Mouse (Mus musculus) thymus, adult 2 months (tissue): ENCODE results near the gene Luzp1. TPM values are rescaled to one million over a fixed set of nuclear protein-coding genes. Genes with fewer than 3 reads are reported as not detected.

Experiments used
- DNase-seq: peaks from one replicate; pipeline ENCODE4 v3.0.0; 2021
- H3K27ac ChIP-seq: fragments of 200-500 bp; 2 replicates; pipeline ENCODE4 v1.5.1; 2012; ENCODE audit warnings: low read length, control low read depth; ENCODE audit not compliant: control insufficient read depth, insufficient read depth
- H3K27me3 ChIP-seq: fragments of 200-500 bp; 2 replicates; pipeline ENCODE4 v1.6.1; 2012; ENCODE audit warnings: mild to moderate bottlenecking, low read length, moderate library complexity, mixed read lengths; ENCODE audit not compliant: control insufficient read depth, insufficient read depth
- H3K36me3 ChIP-seq: fragments of 200-500 bp; 2 replicates; pipeline ENCODE4 v1.6.1; 2012; ENCODE audit warnings: mild to moderate bottlenecking, low read length, moderate library complexity; ENCODE audit not compliant: control insufficient read depth, insufficient read depth
- H3K4me1 ChIP-seq: fragments of 200-500 bp; replicated peaks from 2 replicates; pipeline ENCODE4 v1.6.1; 2012; ENCODE audit warnings: low read length; ENCODE audit not compliant: control insufficient read depth, insufficient read depth
- H3K4me3 ChIP-seq: fragments of 200-500 bp; 2 replicates; pipeline ENCODE4 v1.5.1; 2012; ENCODE audit warnings: mild to moderate bottlenecking, low read length, control low read depth, moderate library complexity; ENCODE audit not compliant: control insufficient read depth, insufficient read depth
- CTCF ChIP-seq: fragments of 200-500 bp; IDR thresholded peaks from 2 replicates; pipeline ENCODE4 v1.5.1; 2012; ENCODE audit warnings: mild to moderate bottlenecking, control low read depth, low read length, moderate library complexity, borderline replicate concordance; ENCODE audit not compliant: control insufficient read depth, poor library complexity, insufficient read depth; ENCODE audit errors: extremely low read depth
- POLR2A ChIP-seq: fragments of 200-500 bp; IDR thresholded peaks from 2 replicates; pipeline ENCODE4 v1.6.1; 2012; ENCODE audit warnings: mild to moderate bottlenecking, low read length, control low read depth, moderate library complexity; ENCODE audit not compliant: control insufficient read depth, poor library complexity, insufficient read depth; ENCODE audit errors: extremely low read depth
- WGBS: fragments of 180-500 bp; shearing (Covaris S2); methylation state at CpG from one replicate; pipeline ENCODE4 v1.1.7; 2018; 5-methylcytosine and 5-hydroxymethylcytosine counted together
- polyA plus RNA-seq: library from polyadenylated mRNA; depleted of rRNA; stranded (reverse); fragments of >200 nt; gene quantifications from 2 replicates; pipeline ENCODE4 v1.2.3, GENCODE M21; 2012

The Luzp1 gene
- polyA plus RNA-seq, 1 experiment: 5.0 TPM

- Histone ChIP-seq H3K4me3 (no peak overlapping the region), H3K36me3 (no peaks in the 10 kb centered on the region), H3K4me1 (0 out of 2 replicates have a peak, but pooled peaks cover 3% of the 10 kb centered on the region), H3K27ac (no peak overlapping the region), H3K27me3 (no peaks in the 10 kb centered on the region)
- TF ChIP-seq CTCF: no peak
- TF ChIP-seq POLR2A: no peak
- WGBS: 68% methylated on average over 6 of the region's 6 CpGs
- no peak for DNase-seq
Measured at GRCm38 (mm10) chr4:136451564-136451963, 18.0 kb upstream of the Luzp1 start.

DNA sequence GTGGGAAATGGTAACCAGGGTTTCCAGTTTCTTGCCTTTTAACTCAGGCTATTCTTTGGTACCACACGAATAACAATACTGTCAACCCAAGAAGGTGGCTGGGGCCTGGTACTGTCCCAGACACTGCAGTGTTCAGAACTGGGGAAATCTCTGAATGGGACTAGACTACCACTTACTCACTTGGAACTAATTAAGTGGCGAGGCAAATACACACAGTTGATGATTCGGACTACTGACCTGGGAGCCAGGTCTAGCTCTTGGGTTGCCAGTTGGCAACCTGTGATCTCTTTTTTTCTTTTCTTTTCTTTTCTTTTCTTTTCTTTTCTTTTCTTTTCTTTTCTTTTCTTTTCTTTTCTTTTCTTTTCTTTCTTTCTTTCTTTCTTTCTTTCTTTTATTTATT, 17.3 kb upstream of the Luzp1 start:
- DNase-seq: no peak
- no peak overlapping the region for H3K27ac ChIP-seq
- no peak overlapping the region for H3K4me3 ChIP-seq
- H3K4me1 ChIP-seq: 0 out of 2 replicates have a peak, but pooled peaks cover 3% of the 10 kb centered on the region
- no peaks in the 10 kb centered on the region for H3K36me3 ChIP-seq
- no peaks in the 10 kb centered on the region for H3K27me3 ChIP-seq
- 95% methylated on average over 3 of the region's 3 CpGs for WGBS
- TF ChIP-seq POLR2A (no peak), CTCF (no peak)

- no peak overlapping the region for H3K27ac ChIP-seq
- no peak overlapping the region for H3K4me3 ChIP-seq
- WGBS: 78% methylated on average over 5 of the region's 5 CpGs
- no peaks in the 10 kb centered on the region for H3K36me3 ChIP-seq
- H3K4me1 ChIP-seq: 0 out of 2 replicates have a peak, but pooled peaks cover 3% of the 10 kb centered on the region
- no peaks in the 10 kb centered on the region for H3K27me3 ChIP-seq
- no peak for DNase-seq
- TF ChIP-seq CTCF: no peak
- TF ChIP-seq POLR2A: no peak
Measured at GRCm38 (mm10) chr4:136452792-136453191, 16.8 kb upstream of the Luzp1 start.

DNA sequence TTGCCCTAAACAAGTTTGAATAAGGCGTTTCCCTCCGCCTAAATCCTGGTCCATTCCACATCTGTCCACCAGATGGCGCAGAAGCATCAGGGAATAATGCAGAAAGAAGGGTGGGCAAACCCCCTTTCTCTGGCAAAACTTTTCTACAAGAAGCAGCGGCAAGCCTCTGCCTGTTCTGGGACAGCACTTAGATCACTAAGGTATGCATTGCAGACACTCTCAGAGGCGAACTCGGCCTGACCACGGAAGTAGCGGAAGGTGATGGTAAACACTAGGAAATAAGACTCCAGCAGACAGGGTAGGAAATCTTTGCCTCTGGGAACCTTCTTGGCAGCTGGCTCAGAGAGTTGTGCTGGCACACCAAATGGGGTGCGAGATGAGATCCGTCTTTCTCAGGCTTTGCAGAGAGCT, 14.7 kb upstream of the Luzp1 start:
- 14% methylated on average over 10 of the region's 10 CpGs for WGBS
- peak; percentile 69 for DNase-seq
- no peaks in the 10 kb centered on the region for H3K36me3 ChIP-seq
- no peak for TF ChIP-seq POLR2A
- no peak for TF ChIP-seq CTCF
- no peak overlapping the region for H3K27ac ChIP-seq
- no peaks in the 10 kb centered on the region for H3K27me3 ChIP-seq
- H3K4me1 ChIP-seq: 0 out of 2 replicates have a peak, but pooled peaks cover 3% of the 10 kb centered on the region
- H3K4me3 ChIP-seq: no peak overlapping the region

- DNase-seq: no peak
- H3K27me3 ChIP-seq: no peaks in the 10 kb centered on the region; the same call in 1 of the 2 replicates
- H3K27ac ChIP-seq: no peak overlapping the region
- H3K36me3 ChIP-seq: no peaks in the 10 kb centered on the region
- WGBS: 96% methylated on average over 6 of the region's 6 CpGs
- TF ChIP-seq CTCF (no peak), POLR2A (no peak)
- H3K4me3 ChIP-seq: no peak overlapping the region
- H3K4me1 ChIP-seq: 0 out of 2 replicates have a peak, but pooled peaks cover 3% of the 10 kb centered on the region
Measured at GRCm38 (mm10) chr4:136456516-136457218, 12.9 kb upstream of the Luzp1 start.

- TF ChIP-seq CTCF (no peak), POLR2A (no peak)
- 94% methylated on average over 7 of the region's 7 CpGs for WGBS
- DNase-seq: no peak
Measured at GRCm38 (mm10) chr4:136458276-136458675, 11.3 kb upstream of the Luzp1 start.

DNA sequence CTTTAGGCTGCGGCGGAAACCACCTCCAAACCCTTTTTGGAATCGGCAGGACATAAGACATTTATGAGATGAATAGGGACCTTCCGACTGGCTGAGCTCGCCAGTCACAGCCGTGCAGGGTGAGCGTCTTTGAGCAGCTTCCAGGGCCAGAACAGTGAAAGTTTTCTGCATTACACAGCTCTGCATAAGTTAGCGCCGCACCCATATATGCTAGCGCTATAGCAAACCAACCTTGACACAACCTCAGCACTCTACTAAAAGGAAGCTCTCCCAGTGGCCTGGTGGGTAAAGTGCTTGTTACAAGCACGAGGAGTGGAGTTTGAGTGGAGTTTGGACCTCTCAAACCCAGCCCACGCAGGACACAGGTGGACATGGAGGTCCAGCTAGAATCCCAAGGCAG, 10.4 kb upstream of the Luzp1 start:
- TF ChIP-seq CTCF: no peak
- no peak for TF ChIP-seq POLR2A
- H3K27ac ChIP-seq: no peak overlapping the region
- WGBS: 93% methylated on average over 12 of the region's 12 CpGs

More at GRCm38 (mm10) chr4:136458276-136458675, 11.3 kb upstream of the Luzp1 start:
- H3K36me3 ChIP-seq: no peaks in the 10 kb centered on the region
- no peak overlapping the region for H3K27ac ChIP-seq
- H3K4me3 ChIP-seq: no peak overlapping the region
- H3K4me1 ChIP-seq: 0 out of 2 replicates have a peak, but pooled peaks cover 3% of the 10 kb centered on the region
- H3K27me3 ChIP-seq: no peaks in the 10 kb centered on the region; the same call in 1 of the 2 replicates

More for the DNA sequence above, 10.4 kb upstream of the Luzp1 start:
- no peak for DNase-seq
- 0 out of 2 replicates have a peak, but pooled peaks cover 3% of the 10 kb centered on the region for H3K4me1 ChIP-seq
- no peak overlapping the region for H3K4me3 ChIP-seq
- no peaks in the 10 kb centered on the region for H3K36me3 ChIP-seq
- H3K27me3 ChIP-seq: no peaks in the 10 kb centered on the region; the same call in 1 of the 2 replicates
